Mouse (Mus musculus) liver (tissue): ENCODE measurements around the gene Ccdc65.
A peak's percentile ranks its signal among the peaks of the same experiment; 100 is the strongest.
"Not testable (repeated sequence)": the region's sequence is repeated elsewhere in the genome, so short reads cannot be mapped to it uniquely, and the experiment has no call there.

ENCODE experiments used
- DNase-seq: peaks from one replicate; pipeline ENCODE4 v3.0.0-alpha.2; 2020; ENCODE audit warnings: mixed read lengths

Ccdc65 gene

GRCm38 (mm10) chr15:98740219-98740618 is 32.2 kb downstream of the Ccdc65 start:
- DNase-seq, result no peak

GRCm38 (mm10) chr15:98742766-98743428 is 34.9 kb downstream of the Ccdc65 start:
- DNase-seq, result no peak

- DNase-seq, result not testable (repeated sequence)
Observed at GRCm38 (mm10) chr15:98743863-98744262, 35.9 kb downstream of the Ccdc65 start.

GRCm38 (mm10) chr15:98746344-98746965 is 38.4 kb downstream of the Ccdc65 start:
- DNase-seq, result no peak

GRCm38 (mm10) chr15:98747296-98747695 is 39.3 kb downstream of the Ccdc65 start:
- DNase-seq, result no peak

GRCm38 (mm10) chr15:98749093-98749492 is 41.1 kb downstream of the Ccdc65 start:
- no peak for DNase-seq

- DNase-seq, result no peak
Observed at GRCm38 (mm10) chr15:98753021-98753423, 45.0 kb downstream of the Ccdc65 start.

GRCm38 (mm10) chr15:98754125-98754524 is 46.1 kb downstream of the Ccdc65 start:
- no peak for DNase-seq

GRCm38 (mm10) chr15:98762201-98762621 is 54.2 kb downstream of the Ccdc65 start:
- DNase-seq, result peak; percentile 77

GRCm38 (mm10) chr15:98762670-98763529 is 54.9 kb downstream of the Ccdc65 start, which contains the start of gene Arf3:
Gene Arf3, minus strand, starts transcription at chr15:98763214.
- DNase-seq, result peak; percentile 91

GRCm38 (mm10) chr15:98765929-98766328 is 57.9 kb downstream of the Ccdc65 start:
- DNase-seq, result no peak

GRCm38 (mm10) chr15:98768259-98768658 is 60.3 kb downstream of the Ccdc65 start:
- DNase-seq, result no peak

- DNase-seq, result no peak
Observed at GRCm38 (mm10) chr15:98771813-98772425, 63.9 kb downstream of the Ccdc65 start.

GRCm38 (mm10) chr15:98772511-98773211 is 64.7 kb downstream of the Ccdc65 start:
- peak; percentile 42 for DNase-seq
